Mouse (Mus musculus): ENCODE results near the gene Foxp1.

- TF ChIP-seq CTCF (IDR thresholded peaks at IDR 0.05; ENCODE audit: low read depth) (no peak), EP300 (IDR thresholded peaks at IDR 0.05; ENCODE audit: low read depth) (no peak)
Measured at GRCm38 (mm10) chr6:99107081-99107482, 415.4 kb downstream of the Foxp1 start.
